Mouse (Mus musculus) G1E (cell line): ENCODE measurements around the gene Tctn3.

Source experiments
- CTCF ChIP-seq: IDR thresholded peaks from 2 replicates; pipeline ENCODE4 v1.5.1; 2012; ENCODE audit warnings: low read depth, low read length, inconsistent platforms, mixed read lengths
- GATA1 ChIP-seq: IDR thresholded peaks from 2 replicates; pipeline ENCODE4 v1.6.1; 2012; ENCODE audit warnings: borderline replicate concordance, low read length, inconsistent platforms, mixed read lengths
- GATA2 ChIP-seq: IDR thresholded peaks from 2 replicates; pipeline ENCODE4 v1.6.1; 2012; ENCODE audit warnings: low read depth, low read length, inconsistent platforms, borderline replicate concordance
- POLR2AphosphoS5 ChIP-seq: IDR thresholded peaks from 2 replicates; pipeline ENCODE4 v1.6.1; 2012; ENCODE audit warnings: low read depth, low read length, inconsistent platforms; ENCODE audit not compliant: insufficient replicate concordance
- TAL1 ChIP-seq: conservative IDR thresholded peaks from 2 replicates; pipeline ENCODE4 v1.6.1; 2012; ENCODE audit warnings: low read depth, low read length, inconsistent platforms, mixed read lengths

DNA sequence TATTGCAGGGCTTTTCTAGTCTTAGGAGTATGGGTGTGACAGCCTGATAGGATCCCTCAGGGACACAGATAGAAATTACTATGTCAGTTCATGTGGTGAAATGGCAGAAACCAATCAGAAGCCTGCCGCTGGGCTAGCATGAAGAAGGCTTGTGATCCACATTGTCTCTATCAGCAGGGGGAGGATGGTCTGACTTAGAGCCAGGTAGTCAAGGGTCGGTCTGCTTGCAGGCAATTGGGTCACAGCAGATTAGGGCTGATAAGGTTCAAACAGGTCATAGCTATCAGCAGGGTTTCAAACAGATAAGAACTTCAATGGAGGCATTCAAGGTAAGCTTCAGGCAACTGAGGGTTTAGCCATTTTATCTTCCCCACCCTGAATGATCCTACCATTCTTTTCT lies 31.1 kb downstream of the Tctn3 start:
- TF ChIP-seq CTCF: no peak
- no peak for TF ChIP-seq GATA2
- no peak for TF ChIP-seq GATA1
- TF ChIP-seq TAL1: no peak
- no peak for TF ChIP-seq POLR2AphosphoS5
